Mouse (Mus musculus) CD4-positive, CD25-positive, alpha-beta regulatory T cell, adult 4 months (primary cell): ENCODE measurements around the gene Vps11. TPM values are rescaled to one million over a fixed set of nuclear protein-coding genes. Genes with fewer than 3 reads are reported as not detected.
"Not testable (repeated sequence)": the region's sequence is repeated elsewhere in the genome, so short reads cannot be mapped to it uniquely, and the experiment has no call there.

Experiments used
- ATAC-seq: one replicate; pipeline ENCODE4 v1.8.0; 2017
- polyA plus RNA-seq, 2 experiments: library from polyadenylated mRNA; unstranded; fragments of 100-300 nt; shearing (Covaris generic); gene quantifications; one replicate each; pipeline ENCODE4 v1.2.1; 2017

The Vps11 gene
- 10 to 100 TPM; 55.6 to 86.7 TPM for polyA plus RNA-seq

GRCm38 (mm10) chr9:44361190-44361917, at the start of gene Vps11:
Gene Vps11, minus strand, starts transcription at chr9:44361670.
- ATAC-seq, result peak; percentile 90

GRCm38 (mm10) chr9:44410647-44411336, 49.3 kb upstream of the Vps11 start:
- ATAC-seq, result no peak

GRCm38 (mm10) chr9:44408693-44409092, 47.2 kb upstream of the Vps11 start:
- ATAC-seq, result not testable (repeated sequence)

GRCm38 (mm10) chr9:44407752-44408097, 46.3 kb upstream of the Vps11 start:
- ATAC-seq, result no peak

GRCm38 (mm10) chr9:44406906-44407751, 45.7 kb upstream of the Vps11 start, which contains the start of the genes Rps25 and Trappc4:
Gene Rps25, plus strand, starts transcription at chr9:44407139.
Gene Trappc4, minus strand, starts transcription at chr9:44407600.
- peak; percentile 96 for ATAC-seq

- ATAC-seq, result no peak
Measured at GRCm38 (mm10) chr9:44405011-44405410, 43.5 kb upstream of the Vps11 start.

GRCm38 (mm10) chr9:44401081-44401480, 39.6 kb upstream of the Vps11 start:
- ATAC-seq, result no peak

GRCm38 (mm10) chr9:44399795-44400114, 38.3 kb upstream of the Vps11 start:
- ATAC-seq, result no peak

- no peak for ATAC-seq
Measured at GRCm38 (mm10) chr9:44399114-44399794, 37.8 kb upstream of the Vps11 start.

- ATAC-seq, result no peak
Measured at GRCm38 (mm10) chr9:44398551-44398950, 37.1 kb upstream of the Vps11 start.

GRCm38 (mm10) chr9:44398087-44398486, 36.6 kb upstream of the Vps11 start:
- ATAC-seq, result no peak

- ATAC-seq, result peak; percentile 96
Measured at GRCm38 (mm10) chr9:44396684-44397411, 35.4 kb upstream of the Vps11 start, which contains the start of gene Slc37a4. Gene Slc37a4, plus strand, starts transcription at chr9:44396852.

- peak; percentile 61 for ATAC-seq
Measured at GRCm38 (mm10) chr9:44391466-44391865, 30.0 kb upstream of the Vps11 start.

- ATAC-seq, result peak; percentile 51
Measured at GRCm38 (mm10) chr9:44389273-44389672, 27.8 kb upstream of the Vps11 start.

GRCm38 (mm10) chr9:44387221-44387620, 25.8 kb upstream of the Vps11 start:
- ATAC-seq, result no peak

- ATAC-seq, result no peak
Measured at GRCm38 (mm10) chr9:44384596-44384995, 23.1 kb upstream of the Vps11 start.

- ATAC-seq, result peak; percentile 4
Measured at GRCm38 (mm10) chr9:44379862-44380261, 18.4 kb upstream of the Vps11 start.

GRCm38 (mm10) chr9:44379054-44379834, 17.8 kb upstream of the Vps11 start, which contains the start of gene Hyou1:
Gene Hyou1, plus strand, starts transcription at chr9:44379490.
- peak; percentile 94 for ATAC-seq

- ATAC-seq, result peak; percentile 18
Measured at GRCm38 (mm10) chr9:44378153-44378730, 16.8 kb upstream of the Vps11 start.

GRCm38 (mm10) chr9:44377335-44377734, 15.9 kb upstream of the Vps11 start:
- ATAC-seq, result not testable (repeated sequence)
